ENCODE assay signal across 24 mouse cellular contexts in genomic region chr2:69239315-69239714, GRCm38 (mm10). TPM values are rescaled to one million over a fixed set of nuclear protein-coding genes. Genes with fewer than 3 reads are reported as not detected.
"Had no signal": no experiment of that assay in that cellular context is flagged by ENCODE, and none has a peak within 500 bp of the region (broad histone marks: within the 10 kb centered on the region; RNA-seq: fewer than 3 reads in every experiment).

No protein-coding gene starts in this region.

- ATAC-seq: liver, embryonic 12.5 days; midbrain, embryonic 13.5 days; midbrain, embryonic 16.5 days had no signal

- H3K4me2 ChIP-seq: hindbrain, embryonic 15.5 days; limb, embryonic 13.5 days; liver, embryonic 12.5 days; liver, embryonic 15.5 days; lung, embryonic 15.5 days; midbrain, embryonic 13.5 days; neural tube, embryonic 13.5 days had no signal

- H3K27ac ChIP-seq: hindbrain, embryonic 15.5 days; layer of hippocampus, adult 2 months; limb, embryonic 10.5 days; limb, embryonic 13.5 days; liver, embryonic 12.5 days; liver, embryonic 15.5 days; lung, embryonic 15.5 days; midbrain, embryonic 10.5 days; midbrain, embryonic 13.5 days; neural tube, embryonic 13.5 days had no signal

- H3K4me1 ChIP-seq: hindbrain, embryonic 15.5 days; limb, embryonic 10.5 days; limb, embryonic 13.5 days; liver, embryonic 12.5 days; liver, embryonic 15.5 days; lung, embryonic 15.5 days; megakaryocyte, embryonic 14.5 days; midbrain, embryonic 10.5 days; midbrain, embryonic 13.5 days; neural tube, embryonic 13.5 days had no signal

- H3K36me3 ChIP-seq: hindbrain, embryonic 15.5 days; limb, embryonic 10.5 days; limb, embryonic 13.5 days; liver, embryonic 12.5 days; liver, embryonic 15.5 days; lung, embryonic 15.5 days; midbrain, embryonic 10.5 days; midbrain, embryonic 13.5 days; neural tube, embryonic 13.5 days had no signal

- H3K9me3 ChIP-seq: hindbrain, embryonic 15.5 days; limb, embryonic 10.5 days; limb, embryonic 13.5 days; liver, embryonic 12.5 days; liver, embryonic 15.5 days; lung, embryonic 15.5 days; megakaryocyte, embryonic 14.5 days; midbrain, embryonic 10.5 days; midbrain, embryonic 13.5 days; neural tube, embryonic 13.5 days had no signal

- DNase-seq: layer of hippocampus, adult 9-11 months; liver; lung, adult 18-20 months; lung, postnatal 10 days; lung, postnatal 36 days; retina, postnatal 1 day; right cerebral cortex, postnatal 25 days; spleen, adult 18-20 months; thymus, adult 2 months; thymus, postnatal 25 days had no signal

- H3K27me3 ChIP-seq: hindbrain, embryonic 15.5 days; limb, embryonic 13.5 days; liver, embryonic 12.5 days; liver, embryonic 15.5 days; lung, embryonic 15.5 days; megakaryocyte, embryonic 14.5 days; midbrain, embryonic 13.5 days; neural tube, embryonic 13.5 days had no signal

- H3K4me3 ChIP-seq: hindbrain, embryonic 15.5 days; layer of hippocampus, adult 2 months; limb, embryonic 10.5 days; limb, embryonic 13.5 days; liver, embryonic 12.5 days; liver, embryonic 15.5 days; lung, embryonic 15.5 days; megakaryocyte, embryonic 14.5 days; midbrain, embryonic 10.5 days; midbrain, embryonic 13.5 days; myocyte; neural tube, embryonic 13.5 days had no signal

- H3K9ac ChIP-seq: hindbrain, embryonic 15.5 days; limb, embryonic 13.5 days; liver, embryonic 12.5 days; liver, embryonic 15.5 days; lung, embryonic 15.5 days; midbrain, embryonic 13.5 days; neural tube, embryonic 13.5 days had no signal

RNA-seq across cellular contexts. Expression of gene G6pc2, which starts 28.4 kb away (rescaled TPM):
- polyA plus RNA-seq: large intestine, adult 2 months; limb, embryonic 13.5 days; liver, embryonic 12.5 days; liver, embryonic 15.5 days; lung, embryonic 15.5 days; midbrain, embryonic 10.5 days; midbrain, embryonic 13.5 days; midbrain, embryonic 16.5 days; myocyte; thymus, adult 2 months had no signal
